Mouse (Mus musculus): ENCODE data around the gene Adipor1.

- no peak for TF ChIP-seq CTCF (IDR thresholded peaks at IDR 0.05; ENCODE audit: low read depth)
- no peak for TF ChIP-seq EP300 (optimal IDR thresholded peaks at IDR 0.05)
Measured at GRCm38 (mm10) chr1:134384581-134384980, 30.6 kb upstream of the Adipor1 start.
